Mouse (Mus musculus): ENCODE measurements around the gene Abhd15. TPM values are rescaled to one million over a fixed set of nuclear protein-coding genes. Genes with fewer than 3 reads are reported as not detected.

Abhd15 gene
- total RNA-seq, 2 experiments from 2014 or later, result 1.2 to 2.5 TPM

GRCm38 (mm10) chr11:77493512-77494343 lies 21.2 kb upstream of the Abhd15 start, which contains the start of gene Git1:
Gene Git1 (plus strand): TSS chr11:77493562.
- peak; percentile 48 to 67 for DNase-seq (ENCODE audit: low spot score in 2 of 2)

GRCm38 (mm10) chr11:77494344-77494676 lies 20.6 kb upstream of the Abhd15 start:
- no peak for DNase-seq (ENCODE audit: low spot score in 2 of 2)

GRCm38 (mm10) chr11:77494782-77495181 lies 20.1 kb upstream of the Abhd15 start:
- DNase-seq (ENCODE audit: low spot score in 2 of 2), result no peak

GRCm38 (mm10) chr11:77495507-77495906 lies 19.4 kb upstream of the Abhd15 start:
- no peak for DNase-seq (ENCODE audit: low spot score in 2 of 2)

DNA sequence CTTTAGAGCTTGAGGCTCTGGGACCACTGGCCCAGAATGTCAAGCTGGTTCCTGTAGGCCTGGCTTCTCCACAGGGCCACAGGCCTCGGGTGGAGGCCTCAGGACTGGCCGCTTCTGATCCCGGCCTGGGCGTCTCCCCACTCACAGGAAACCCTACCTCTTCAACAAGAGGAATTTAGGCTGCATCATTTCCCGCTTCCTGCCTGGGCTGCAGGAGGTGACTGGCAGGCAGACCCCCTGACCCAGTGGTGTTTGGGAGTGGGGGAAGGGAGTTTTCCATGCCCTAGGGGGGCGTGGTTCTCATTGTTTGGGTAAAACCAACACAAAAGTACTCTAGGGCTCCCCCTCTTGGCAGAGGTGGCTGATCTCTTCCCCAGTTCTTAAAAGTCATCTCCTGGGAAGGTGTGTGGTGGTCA lies 17.6 kb upstream of the Abhd15 start:
- no peak for DNase-seq (ENCODE audit: low spot score in 2 of 2)

DNA sequence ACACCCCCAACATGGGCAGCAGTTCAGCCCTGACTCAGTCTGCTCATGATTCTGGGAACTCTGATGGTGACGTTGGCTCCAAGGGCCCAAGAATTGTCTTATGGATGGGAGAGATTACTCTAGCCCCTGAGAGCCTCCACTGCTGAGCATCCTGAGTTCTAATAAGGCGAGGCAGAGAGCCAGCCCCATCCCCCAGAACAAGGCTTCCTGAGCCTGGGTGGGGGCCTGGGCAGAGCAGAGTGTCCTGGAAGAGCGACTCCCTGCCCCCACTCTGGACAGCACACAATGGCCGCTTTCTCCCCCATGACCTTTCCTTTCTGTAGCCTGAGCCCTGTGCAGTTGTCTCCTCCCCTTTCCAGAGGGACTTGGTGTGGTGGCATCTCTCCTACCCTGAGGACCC lies 17.1 kb upstream of the Abhd15 start:
- DNase-seq (ENCODE audit: low spot score in 2 of 2), result no peak

GRCm38 (mm10) chr11:77498261-77499139 lies 16.4 kb upstream of the Abhd15 start:
- no peak for DNase-seq (ENCODE audit: low spot score in 2 of 2)

- DNase-seq (ENCODE audit: low spot score in 2 of 2), result no peak
Measured at GRCm38 (mm10) chr11:77499354-77499753, 15.6 kb upstream of the Abhd15 start.

GRCm38 (mm10) chr11:77500361-77501325 lies 14.3 kb upstream of the Abhd15 start:
- DNase-seq (ENCODE audit: low spot score in 2 of 2), result no peak

DNA sequence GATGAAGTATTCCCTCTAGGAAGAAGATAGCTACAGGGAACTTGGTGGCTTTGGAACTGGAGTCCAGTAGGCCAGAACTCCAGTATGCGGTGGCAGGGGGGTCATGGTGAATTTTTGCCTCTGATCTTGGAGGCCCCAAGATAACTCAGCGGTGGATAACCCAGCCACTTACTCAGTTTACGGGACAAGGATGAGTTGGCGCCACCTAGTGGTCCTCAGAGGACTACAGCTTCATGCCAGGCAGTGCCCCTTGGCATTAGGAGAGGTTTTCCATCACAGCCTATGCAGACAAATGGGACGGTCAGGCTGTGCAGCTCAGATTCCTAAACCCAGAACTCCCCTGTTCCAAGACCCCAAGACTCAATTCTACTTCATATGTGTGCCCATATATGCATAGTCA lies 13.5 kb upstream of the Abhd15 start:
- DNase-seq (ENCODE audit: low spot score in 2 of 2), result peak in 1 of 2 experiments; percentile 73

GRCm38 (mm10) chr11:77501971-77502370 lies 12.9 kb upstream of the Abhd15 start:
- no peak for DNase-seq (ENCODE audit: low spot score in 2 of 2)

DNA sequence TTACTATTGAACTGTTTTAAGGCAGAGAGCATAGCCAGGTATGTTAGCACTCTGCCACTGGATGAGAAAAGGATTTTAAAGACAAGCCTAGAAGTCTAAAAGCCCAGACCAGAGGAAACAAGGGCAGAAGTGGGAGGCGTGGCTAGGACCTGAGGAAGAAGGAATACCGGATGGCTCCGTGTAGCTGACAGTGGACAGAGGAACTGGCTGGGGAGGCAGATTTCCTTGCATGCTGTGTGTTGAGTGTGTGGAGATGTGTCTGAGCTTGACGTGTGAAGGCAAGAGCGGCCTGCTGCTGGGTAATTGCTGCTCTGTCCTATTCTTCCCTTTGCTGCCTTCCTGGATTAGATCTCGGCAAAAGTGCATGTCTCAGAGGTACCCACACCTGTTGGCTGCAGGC lies 12.4 kb upstream of the Abhd15 start:
- DNase-seq (ENCODE audit: low spot score in 2 of 2), result no peak

GRCm38 (mm10) chr11:77503511-77503910 lies 11.4 kb upstream of the Abhd15 start:
- DNase-seq (ENCODE audit: low spot score in 2 of 2), result no peak

DNA sequence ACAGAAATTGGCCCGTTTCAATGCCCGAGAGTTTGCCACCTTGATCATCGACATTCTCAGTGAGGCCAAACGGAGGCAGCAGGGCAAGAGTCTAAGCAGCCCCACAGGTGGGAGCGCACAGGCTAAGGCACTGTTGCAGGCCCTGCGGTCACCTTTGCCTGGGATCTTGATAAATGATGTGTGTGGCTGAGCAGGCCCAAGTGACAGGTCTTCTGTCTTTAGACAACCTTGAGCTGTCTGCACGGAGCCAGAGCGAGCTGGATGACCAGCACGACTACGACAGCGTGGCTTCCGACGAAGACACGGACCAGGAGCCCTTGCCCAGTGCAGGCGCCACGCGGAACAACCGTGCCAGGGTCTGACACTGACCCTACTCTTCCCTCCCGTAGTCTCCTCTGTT lies 10.5 kb upstream of the Abhd15 start:
- DNase-seq (ENCODE audit: low spot score in 2 of 2), result no peak

DNA sequence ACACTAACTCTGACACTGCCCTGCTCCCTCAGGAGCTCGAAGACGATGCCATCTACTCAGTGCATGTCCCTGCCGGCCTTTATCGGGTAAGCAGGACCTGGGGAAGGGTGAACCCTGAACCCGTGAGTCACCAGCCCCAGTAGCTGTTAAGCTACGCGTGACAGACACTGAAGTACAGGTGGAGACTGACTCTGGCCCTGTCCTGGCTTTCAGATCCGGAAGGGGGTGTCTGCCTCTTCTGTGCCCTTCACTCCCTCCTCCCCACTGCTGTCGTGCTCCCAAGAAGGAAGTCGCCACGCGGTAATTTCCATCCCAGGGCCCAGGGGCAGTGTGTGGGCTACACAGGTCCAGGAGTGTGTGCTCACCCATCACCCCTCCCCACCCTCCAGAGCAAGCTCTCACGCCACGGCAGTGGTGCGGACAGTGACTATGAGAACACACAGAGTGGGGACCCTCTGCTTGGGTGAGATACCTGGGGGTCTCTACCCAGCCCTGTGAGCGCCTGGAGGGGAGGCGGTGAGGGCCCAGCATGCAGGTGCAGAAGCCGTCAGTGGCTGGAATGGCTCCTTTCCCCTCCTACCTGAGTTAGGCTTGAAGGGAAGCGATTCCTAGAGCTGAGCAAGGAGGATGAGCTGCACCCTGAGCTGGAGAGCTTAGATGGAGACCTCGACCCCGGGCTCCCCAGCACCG lies 9.5 kb upstream of the Abhd15 start:
- no peak for DNase-seq (ENCODE audit: low spot score in 2 of 2)

- no peak for DNase-seq (ENCODE audit: low spot score in 2 of 2)
Measured at GRCm38 (mm10) chr11:77506273-77506672, 8.6 kb upstream of the Abhd15 start.

- DNase-seq (ENCODE audit: low spot score in 2 of 2), result no peak
Measured at GRCm38 (mm10) chr11:77506941-77507340, 8.0 kb upstream of the Abhd15 start.

DNA sequence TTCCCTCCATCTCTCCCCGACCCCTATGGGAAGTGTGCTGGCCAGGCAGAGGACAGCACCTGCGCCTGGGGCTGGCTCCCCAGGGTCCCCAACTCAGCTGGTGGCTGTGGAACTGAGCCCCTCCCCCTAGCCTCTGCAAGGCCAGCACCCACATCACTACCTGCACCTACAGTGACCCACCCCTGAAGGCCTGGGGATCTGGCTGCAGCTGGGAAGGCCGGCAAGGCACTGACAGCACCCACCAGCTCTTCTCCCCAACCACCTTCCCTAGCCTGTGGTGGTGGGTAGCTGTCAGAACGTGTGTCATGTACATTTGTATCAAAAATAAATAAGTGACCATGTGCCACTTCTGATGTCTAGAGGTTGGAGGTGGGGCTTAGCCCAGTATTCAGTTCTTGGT lies 7.5 kb upstream of the Abhd15 start:
- no peak for DNase-seq (ENCODE audit: low spot score in 2 of 2)

DNA sequence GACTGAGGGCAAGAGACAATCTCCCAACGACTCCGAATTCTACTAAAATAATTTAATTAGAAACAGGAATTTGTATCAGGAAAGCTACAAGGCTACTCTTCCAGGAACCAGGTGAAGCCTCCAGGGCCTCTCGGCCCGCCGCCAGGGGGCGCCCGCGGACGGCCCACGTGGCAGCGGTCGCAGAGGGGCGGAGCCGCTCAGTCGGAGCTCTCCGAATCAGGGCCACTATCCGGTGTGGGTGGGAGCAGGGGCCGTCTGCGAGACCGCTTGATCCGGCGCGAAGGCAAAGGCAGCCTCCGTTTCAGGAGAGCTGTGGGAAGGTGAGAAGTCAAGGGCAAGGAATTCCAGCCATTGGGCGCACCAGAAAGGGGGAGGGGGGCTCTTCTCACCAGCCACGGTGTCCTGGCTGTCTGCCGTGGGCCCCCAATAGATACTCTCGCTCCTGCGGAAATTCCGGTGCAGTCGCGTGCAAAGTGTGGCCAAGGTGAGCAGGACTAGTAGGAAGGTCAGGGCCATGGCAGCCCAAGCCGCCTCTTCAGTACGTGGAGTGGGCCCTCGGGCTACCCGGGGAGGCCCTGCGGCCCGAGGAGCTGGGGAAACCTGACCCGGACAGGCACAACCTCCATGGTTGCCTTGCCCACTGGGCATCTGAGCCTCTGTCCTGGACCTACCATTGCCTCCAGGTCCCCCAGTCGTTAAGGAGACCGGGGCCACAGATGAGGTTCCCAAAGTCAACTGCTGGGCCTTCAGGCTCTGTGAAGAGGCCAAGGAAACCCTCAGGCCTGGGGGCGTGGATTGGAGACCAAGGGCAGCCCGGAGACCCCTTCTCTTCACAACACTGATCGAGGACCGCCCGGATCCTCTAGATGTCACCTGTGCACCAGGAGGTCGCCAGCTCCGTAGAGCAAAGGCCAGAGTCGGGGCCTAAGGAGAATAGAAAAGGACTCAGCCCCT lies 6.6 kb upstream of the Abhd15 start:
- DNase-seq (ENCODE audit: low spot score in 2 of 2), result peak; percentile 83
